Mouse (Mus musculus) cortical plate, adult 2 months (tissue): ENCODE results near the gene Kri1.

ENCODE experiments used
- CTCF ChIP-seq: fragments of 200-500 bp; IDR thresholded peaks from 2 replicates; pipeline ENCODE4 v1.5.1; 2011; ENCODE audit warnings: mild to moderate bottlenecking, control low read depth, low read length; ENCODE audit not compliant: insufficient read depth; ENCODE audit errors: extremely low read depth
- POLR2A ChIP-seq: fragments of 200-500 bp; IDR thresholded peaks from 2 replicates; pipeline ENCODE4 v1.6.1; 2011; ENCODE audit warnings: mild to moderate bottlenecking, low read length, control low read depth; ENCODE audit not compliant: insufficient read depth; ENCODE audit errors: extremely low read depth

GRCm38 (mm10) chr9:21334747-21335146 is 47.0 kb upstream of the Kri1 start:
- TF ChIP-seq CTCF: no peak
- no peak for TF ChIP-seq POLR2A
